ENCODE assay signal across 20 mouse cellular contexts in genomic region chr15:51264599-51265163, GRCm38 (mm10).
A peak's percentile ranks its signal among the peaks of the same experiment; 100 is the strongest.
DNase-seq lines count a peak whose midpoint lies in the region; ATAC-seq and TF ChIP-seq lines count a peak whose summit lies in the region.
"Had no signal": no experiment of that assay in that cellular context is flagged by ENCODE, and none has a peak within 500 bp of the region (broad histone marks: within the 10 kb centered on the region; RNA-seq: fewer than 3 reads in every experiment).

No protein-coding gene starts in this region.

- H3K27me3 ChIP-seq in forebrain, embryonic 14.5 days (replicated peaks; ENCODE audit: control insufficient read depth, insufficient read depth, low read length) = no peaks in the 10 kb centered on the region
- H3K27me3 ChIP-seq in forebrain, embryonic 12.5 days = no peaks in the 10 kb centered on the region
- no peaks in the 10 kb centered on the region for H3K27me3 ChIP-seq in kidney, postnatal 0 days (ENCODE audit: insufficient read depth, low read length)
- H3K27me3 ChIP-seq in kidney, embryonic 15.5 days = no peaks in the 10 kb centered on the region
- H3K27me3 ChIP-seq: heart, embryonic 15.5 days; intestine, embryonic 15.5 days had no signal

- no peaks in the 10 kb centered on the region for H3K36me3 ChIP-seq in forebrain, embryonic 14.5 days (ENCODE audit: control insufficient read depth, insufficient read depth, low read length)
- no peaks in the 10 kb centered on the region for H3K36me3 ChIP-seq in forebrain, embryonic 12.5 days (replicated peaks)
- H3K36me3 ChIP-seq in kidney, postnatal 0 days (ENCODE audit: insufficient read depth, low read length) = no peaks in the 10 kb centered on the region
- H3K36me3 ChIP-seq in kidney, embryonic 15.5 days = no peaks in the 10 kb centered on the region
- H3K36me3 ChIP-seq: heart, embryonic 15.5 days; hindbrain, embryonic 10.5 days; intestine, embryonic 15.5 days had no signal

- ATAC-seq in forebrain, embryonic 14.5 days = no peak
- no peak for ATAC-seq in forebrain, embryonic 12.5 days (ENCODE audit: low FRiP score)
- ATAC-seq in kidney, postnatal 0 days (replicated peaks; ENCODE audit: low FRiP score, low read depth) = no peak
- no peak for ATAC-seq in kidney, embryonic 15.5 days (replicated peaks; ENCODE audit: low FRiP score)
- ATAC-seq: intestine, embryonic 15.5 days had no signal

- peak; percentile 13 for DNase-seq in forebrain, embryonic 14.5 days (ENCODE audit: low spot score)
- DNase-seq in kidney, postnatal 0 days (ENCODE audit: low spot score) = peak; percentile 21
- peak; percentile 41 for DNase-seq in NIH3T3 (ENCODE audit: low read depth)
- DNase-seq in adipocyte (ENCODE audit: low spot score) = peak; percentile 78
- DNase-seq in layer of hippocampus, adult 9-10 months (ENCODE audit: low spot score) = no peak
- DNase-seq in frontal cortex, postnatal 36 days (ENCODE audit: low spot score in 2 of 2) = no peak
- DNase-seq: adrenal gland, postnatal 14 days; cerebellum, adult 11 months; cerebellum, adult 8-10 months; gastrocnemius, postnatal 10 days; heart, adult 2 months; heart, postnatal 14 days; kidney, adult 18-20 months had no signal

- no peak overlapping the region for H3K4me3 ChIP-seq in forebrain, embryonic 14.5 days (ENCODE audit: low read depth, low read length)
- H3K4me3 ChIP-seq in forebrain, embryonic 12.5 days (replicated peaks) = no peak overlapping the region
- no peak overlapping the region for H3K4me3 ChIP-seq in kidney, postnatal 0 days (replicated peaks; ENCODE audit: low read depth, low read length)
- no peak overlapping the region for H3K4me3 ChIP-seq in kidney, embryonic 15.5 days (replicated peaks)
- H3K4me3 ChIP-seq: heart, adult 2 months; heart, embryonic 15.5 days; hindbrain, embryonic 10.5 days; intestine, embryonic 15.5 days had no signal

- H3K27ac ChIP-seq in forebrain, embryonic 14.5 days (ENCODE audit: low read depth, low read length) = no peak overlapping the region
- no peak overlapping the region for H3K27ac ChIP-seq in forebrain, embryonic 12.5 days
- H3K27ac ChIP-seq in kidney, postnatal 0 days = no peak overlapping the region
- no peak overlapping the region for H3K27ac ChIP-seq in kidney, embryonic 15.5 days
- H3K27ac ChIP-seq: heart, adult 2 months; heart, embryonic 15.5 days; hindbrain, embryonic 10.5 days; hindbrain, embryonic 14.5 days; intestine, embryonic 15.5 days had no signal

- WGBS in forebrain, embryonic 14.5 days = 46% methylated on average over 5 of the region's 5 CpGs
- WGBS in forebrain, embryonic 12.5 days = 65% methylated on average over 5 of the region's 5 CpGs
- 52% methylated on average over 5 of the region's 5 CpGs for WGBS in kidney, postnatal 0 days
- 57% methylated on average over 5 of the region's 5 CpGs for WGBS in kidney, embryonic 15.5 days

- no peaks in the 10 kb centered on the region for H3K9me3 ChIP-seq in forebrain, embryonic 14.5 days (replicated peaks; ENCODE audit: control insufficient read depth, low read length)
- no peaks in the 10 kb centered on the region for H3K9me3 ChIP-seq in forebrain, embryonic 12.5 days
- no peaks in the 10 kb centered on the region for H3K9me3 ChIP-seq in kidney, postnatal 0 days (replicated peaks; ENCODE audit: low read length)
- no peaks in the 10 kb centered on the region for H3K9me3 ChIP-seq in kidney, embryonic 15.5 days (replicated peaks)
- H3K9me3 ChIP-seq: heart, embryonic 15.5 days; hindbrain, embryonic 10.5 days; intestine, embryonic 15.5 days had no signal

- H3K9ac ChIP-seq in forebrain, embryonic 14.5 days (ENCODE audit: low read length) = no peak overlapping the region
- H3K9ac ChIP-seq in forebrain, embryonic 12.5 days = no peak overlapping the region
- no peak overlapping the region for H3K9ac ChIP-seq in kidney, postnatal 0 days (ENCODE audit: low read depth, low read length)
- no peak overlapping the region for H3K9ac ChIP-seq in kidney, embryonic 15.5 days
- H3K9ac ChIP-seq: heart, embryonic 15.5 days; hindbrain, embryonic 14.5 days; intestine, embryonic 15.5 days had no signal

- H3K4me2 ChIP-seq in forebrain, embryonic 14.5 days (ENCODE audit: low read length) = no peak overlapping the region
- H3K4me2 ChIP-seq in forebrain, embryonic 12.5 days = no peak overlapping the region
- no peak overlapping the region for H3K4me2 ChIP-seq in kidney, postnatal 0 days (ENCODE audit: low read length)
- H3K4me2 ChIP-seq in kidney, embryonic 15.5 days = no peak overlapping the region
- H3K4me2 ChIP-seq: heart, embryonic 11.5 days; heart, embryonic 15.5 days; hindbrain, embryonic 14.5 days; intestine, embryonic 15.5 days had no signal

- TF ChIP-seq CTCF in kidney, postnatal 0 days (IDR thresholded peaks at IDR 0.05; ENCODE audit: low read depth) = no peak

- no peaks in the 10 kb centered on the region for H3K4me1 ChIP-seq in forebrain, embryonic 14.5 days (ENCODE audit: control insufficient read depth, insufficient read depth, low read length)
- no peaks in the 10 kb centered on the region for H3K4me1 ChIP-seq in forebrain, embryonic 12.5 days
- H3K4me1 ChIP-seq in kidney, postnatal 0 days (replicated peaks; ENCODE audit: insufficient read depth, low read length) = no peaks in the 10 kb centered on the region
- no peaks in the 10 kb centered on the region for H3K4me1 ChIP-seq in kidney, embryonic 15.5 days
- H3K4me1 ChIP-seq: heart, embryonic 15.5 days; hindbrain, embryonic 10.5 days; intestine, embryonic 15.5 days had no signal

Comparison
In these comparisons a context has a peak if more than half of its experiments do, and no peak if none do; other contexts are left out.
1. DNase-seq: peak in forebrain, embryonic 14.5 days (single experiment), kidney, postnatal 0 days (single experiment), NIH3T3 (single experiment) and adipocyte (single experiment); none in layer of hippocampus, adult 9-10 months (single experiment) and frontal cortex, postnatal 36 days (0 of 2).